Mouse (Mus musculus) cerebellum, adult 2 months (tissue): Measurements from ENCODE around the gene Rbpj. TPM values are rescaled to one million over a fixed set of nuclear protein-coding genes. Genes with fewer than 3 reads are reported as not detected.

Source experiments
- DNase-seq, 2 experiments: peaks; one replicate each; pipeline ENCODE4 v3.0.0; 2021
- H3K27ac ChIP-seq: fragments of 200-500 bp; 2 replicates; pipeline ENCODE4 v1.5.1; 2012; ENCODE audit warnings: low read length, control low read depth, inconsistent platforms; ENCODE audit not compliant: insufficient read depth
- H3K27me3 ChIP-seq: fragments of 200-500 bp; 2 replicates; pipeline ENCODE4 v1.6.1; 2012; ENCODE audit warnings: inconsistent platforms, mild to moderate bottlenecking, low read length, moderate library complexity; ENCODE audit not compliant: control insufficient read depth, insufficient read depth
- H3K4me1 ChIP-seq: fragments of 200-500 bp; 2 replicates; pipeline ENCODE4 v1.6.1; 2011; ENCODE audit warnings: low read length; ENCODE audit not compliant: control insufficient read depth, insufficient read depth
- H3K4me3 ChIP-seq: fragments of 200-500 bp; replicated peaks from 2 replicates; pipeline ENCODE3; 2011; ENCODE audit warnings: mild to moderate bottlenecking, low read depth, low read length, control low read depth; ENCODE audit not compliant: insufficient read depth
- CTCF ChIP-seq: fragments of 200-500 bp; IDR thresholded peaks from 2 replicates; pipeline ENCODE4 v1.5.1; 2011; ENCODE audit warnings: low read depth, mild to moderate bottlenecking, control low read depth, low read length, moderate library complexity, borderline replicate concordance; ENCODE audit not compliant: insufficient read depth
- POLR2A ChIP-seq: fragments of 200-500 bp; IDR thresholded peaks from 2 replicates; pipeline ENCODE4 v1.6.1; 2011; ENCODE audit warnings: low read length, control low read depth, borderline replicate concordance; ENCODE audit not compliant: insufficient read depth
- WGBS: fragments of 180-500 bp; shearing (Covaris S2); methylation state at CpG from one replicate; pipeline ENCODE4 v1.1.7; 2018; 5-methylcytosine and 5-hydroxymethylcytosine counted together
- polyA plus RNA-seq: library from polyadenylated mRNA; depleted of rRNA; stranded (reverse); fragments of >200 nt; gene quantifications from 2 replicates; pipeline ENCODE4 v1.2.3, GENCODE M21; 2012

Gene Rbpj
- polyA plus RNA-seq, 1 experiment = 19.6 TPM

DNA sequence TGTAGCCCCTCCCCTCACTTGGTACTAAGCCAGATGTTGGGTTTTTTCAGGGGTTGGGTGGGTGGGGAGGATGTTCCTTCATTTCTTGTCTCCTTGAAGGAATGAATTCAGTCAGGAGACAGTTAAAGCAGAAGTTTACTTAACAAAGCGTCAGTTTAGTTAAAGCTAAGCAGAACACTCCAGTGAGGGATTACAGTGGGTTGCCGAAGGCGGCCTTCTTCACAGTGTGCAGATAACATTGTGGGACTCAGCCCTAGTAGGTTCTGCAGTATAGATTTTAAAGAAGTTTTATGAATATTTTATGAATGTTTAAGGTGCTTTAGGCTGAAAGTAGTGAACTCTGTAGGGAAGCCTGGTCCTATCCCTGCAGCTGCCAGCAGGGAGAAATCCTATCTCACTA lies 27.7 kb upstream of the Rbpj start:
- no peak for TF ChIP-seq CTCF
- no peak for TF ChIP-seq POLR2A
- 95% methylated on average over 3 of the region's 3 CpGs for WGBS
- no peak overlapping the region for H3K27ac ChIP-seq
- no peak overlapping the region for H3K4me3 ChIP-seq
- no peak for DNase-seq
- H3K27me3 ChIP-seq = no peaks in the 10 kb centered on the region
- H3K4me1 ChIP-seq = no peaks in the 10 kb centered on the region

GRCm38 (mm10) chr5:53439655-53440054 lies 26.3 kb upstream of the Rbpj start:
- H3K4me1 ChIP-seq = peaks cover 4% of the 10 kb centered on the region; the same call in 1 of the 2 replicates
- H3K27me3 ChIP-seq = no peaks in the 10 kb centered on the region
- no peak for TF ChIP-seq POLR2A
- no peak for TF ChIP-seq CTCF
- H3K27ac ChIP-seq = no peak overlapping the region
- DNase-seq = no peak
- H3K4me3 ChIP-seq = no peak overlapping the region
- 81% methylated on average over 3 of the region's 3 CpGs for WGBS

DNA sequence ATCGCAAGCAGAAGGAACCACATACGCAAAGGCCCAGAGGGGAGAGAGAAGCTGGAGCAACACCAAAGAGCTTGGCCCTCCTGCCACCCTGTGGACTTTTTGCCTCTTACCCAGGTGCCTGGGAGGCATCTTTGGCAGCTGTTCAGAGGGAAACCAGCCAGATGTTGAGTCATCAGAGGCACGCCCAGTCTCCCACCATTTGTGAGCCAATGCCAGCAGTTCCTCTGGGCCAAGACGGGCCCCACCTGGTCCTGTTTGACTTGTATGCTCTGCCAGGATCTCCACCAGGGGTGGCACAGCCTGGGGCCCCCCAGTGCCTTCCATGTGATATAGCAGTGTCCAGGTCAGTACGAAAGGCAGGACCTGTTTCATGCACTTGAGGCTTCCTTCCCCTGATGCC lies 21.9 kb upstream of the Rbpj start:
- 26% methylated on average over 5 of the region's 5 CpGs for WGBS
- no peak overlapping the region for H3K27ac ChIP-seq
- peak; percentile 31 to 33 for DNase-seq
- no peaks in the 10 kb centered on the region; the same call in 1 of the 2 replicates for H3K27me3 ChIP-seq
- no peak overlapping the region for H3K4me3 ChIP-seq
- H3K4me1 ChIP-seq = peaks cover 4% of the 10 kb centered on the region; the same call in 1 of the 2 replicates
- TF ChIP-seq CTCF (no peak), POLR2A (no peak)

DNA sequence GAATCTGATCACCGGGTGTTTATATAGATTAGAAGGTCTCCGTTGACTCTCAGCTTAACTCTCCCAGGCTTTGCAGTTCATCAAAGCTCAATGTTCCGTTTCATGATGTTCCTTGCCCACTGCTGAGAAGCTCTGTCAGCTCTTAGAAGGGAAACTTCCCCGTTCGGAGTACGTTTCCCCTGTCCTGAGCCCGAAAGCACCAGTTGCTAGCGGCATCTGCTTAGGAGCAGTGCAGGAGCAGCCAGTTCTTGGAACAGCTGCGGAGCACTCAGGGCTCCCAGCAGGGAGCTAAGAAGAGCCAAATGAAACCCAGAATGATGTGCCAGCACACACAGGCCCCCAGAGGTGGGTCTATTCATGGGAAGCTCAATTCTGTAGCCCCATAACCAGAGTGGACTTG lies 15.0 kb upstream of the Rbpj start:
- Histone ChIP-seq H3K4me3 (no peak overlapping the region), H3K27ac (no peak overlapping the region), H3K4me1 (no peaks in the 10 kb centered on the region), H3K27me3 (no peaks in the 10 kb centered on the region; the same call in 1 of the 2 replicates)
- 25% methylated on average over 9 of the region's 9 CpGs for WGBS
- DNase-seq = no peak
- no peak for TF ChIP-seq CTCF
- TF ChIP-seq POLR2A = no peak

DNA sequence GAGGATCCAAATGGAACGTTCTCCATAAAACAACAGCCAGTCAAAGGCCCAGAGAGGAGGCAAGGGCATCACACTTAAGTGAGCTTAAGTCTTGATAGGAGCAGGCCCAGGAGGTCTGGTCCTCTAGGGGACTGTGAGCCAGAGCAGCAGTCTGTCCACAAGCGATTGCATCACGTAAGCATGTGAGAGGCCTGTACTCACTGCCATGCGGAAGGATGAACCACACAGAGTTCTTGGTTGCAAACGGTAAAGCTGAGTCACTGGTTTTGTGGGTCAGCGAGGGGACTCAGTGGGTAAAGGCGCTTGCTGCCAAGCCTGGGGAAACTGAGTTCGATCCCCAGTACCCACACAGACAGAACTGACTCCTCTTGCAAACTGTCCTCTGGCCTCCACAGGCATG lies 14.1 kb upstream of the Rbpj start:
- DNase-seq = no peak
- WGBS = 92% methylated on average over 8 of the region's 8 CpGs
- Histone ChIP-seq H3K27me3 (no peaks in the 10 kb centered on the region; the same call in 1 of the 2 replicates), H3K4me1 (no peaks in the 10 kb centered on the region), H3K4me3 (no peak overlapping the region), H3K27ac (no peak overlapping the region)
- no peak for TF ChIP-seq CTCF
- TF ChIP-seq POLR2A = no peak

DNA sequence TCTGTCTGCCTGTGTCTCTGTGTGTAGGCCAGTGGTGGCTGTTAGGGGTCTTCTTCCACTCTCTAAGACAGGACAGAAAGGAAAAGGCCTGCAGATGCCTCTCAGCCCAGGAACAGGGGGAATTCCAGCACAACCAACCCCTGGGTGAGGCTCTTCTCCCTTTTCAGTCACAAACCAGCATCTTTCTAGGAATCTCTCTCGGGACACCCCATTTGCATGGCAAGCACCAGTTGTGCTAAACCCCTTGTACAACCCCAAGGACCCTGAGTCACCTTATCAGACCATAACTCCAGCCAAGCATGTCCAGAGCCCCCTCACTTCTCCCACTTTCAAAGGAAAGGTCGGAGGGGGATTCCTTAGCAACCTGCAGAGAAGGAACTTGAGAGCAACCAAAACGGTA lies 13.0 kb upstream of the Rbpj start:
- Histone ChIP-seq H3K4me1 (no peaks in the 10 kb centered on the region), H3K4me3 (no peak overlapping the region), H3K27ac (no peak overlapping the region), H3K27me3 (no peaks in the 10 kb centered on the region; the same call in 1 of the 2 replicates)
- TF ChIP-seq CTCF (no peak), POLR2A (no peak)
- no peak for DNase-seq
- 91% methylated on average over 3 of the region's 3 CpGs for WGBS

GRCm38 (mm10) chr5:53454706-53455105 lies 11.2 kb upstream of the Rbpj start:
- DNase-seq = no peak
- H3K27ac ChIP-seq = no peak overlapping the region
- H3K4me3 ChIP-seq = no peak overlapping the region
- TF ChIP-seq CTCF = no peak
- TF ChIP-seq POLR2A = no peak
- H3K27me3 ChIP-seq = no peaks in the 10 kb centered on the region; the same call in 1 of the 2 replicates
- no peaks in the 10 kb centered on the region for H3K4me1 ChIP-seq
- 79% methylated on average over 9 of the region's 9 CpGs for WGBS

- TF ChIP-seq POLR2A (no peak), CTCF (no peak)
- no peak for DNase-seq
- H3K4me3 ChIP-seq = no peak overlapping the region
- H3K27me3 ChIP-seq = no peaks in the 10 kb centered on the region; the same call in 1 of the 2 replicates
- H3K27ac ChIP-seq = no peak overlapping the region
- 97% methylated on average over 5 of the region's 5 CpGs for WGBS
- no peaks in the 10 kb centered on the region for H3K4me1 ChIP-seq
Measured at GRCm38 (mm10) chr5:53455459-53455858, 10.5 kb upstream of the Rbpj start.
